Mouse (Mus musculus): ENCODE results near the gene Abcf1. TPM values are rescaled to one million over a fixed set of nuclear protein-coding genes. Genes with fewer than 3 reads are reported as not detected.

Gene Abcf1
- polyA plus RNA-seq, 1 experiment = 122 TPM

- H3K27ac ChIP-seq (ENCODE audit: control insufficient read depth, insufficient read depth, low read depth, low read length) = no peak overlapping the region
- no peaks in the 10 kb centered on the region for H3K36me3 ChIP-seq (ENCODE audit: control insufficient read depth, insufficient read depth, low read length)
- H3K4me3 ChIP-seq (ENCODE audit: control insufficient read depth, low read depth, low read length) = peak overlapping the region; percentile 69
- no peaks in the 10 kb centered on the region; the same call in none of the 2 replicates for H3K4me1 ChIP-seq (ENCODE audit: control insufficient read depth, insufficient read depth, low read length)
- no peaks in the 10 kb centered on the region for H3K27me3 ChIP-seq (ENCODE audit: control insufficient read depth, insufficient read depth, low read length)
- no peak for TF ChIP-seq CTCF (IDR thresholded peaks at IDR 0.05; ENCODE audit: control insufficient read depth, insufficient read depth, insufficient replicate concordance, low read depth, low read length)
- TF ChIP-seq POLR2A (IDR thresholded peaks at IDR 0.05; ENCODE audit: control insufficient read depth, low read depth, low read length) = no peak
Measured at GRCm38 (mm10) chr17:35994879-35995240, 25.3 kb upstream of the Abcf1 start.

- TF ChIP-seq POLR2A (IDR thresholded peaks at IDR 0.05; ENCODE audit: control insufficient read depth, low read depth, low read length) (peak; percentile 69), CTCF (IDR thresholded peaks at IDR 0.05; ENCODE audit: control insufficient read depth, insufficient read depth, insufficient replicate concordance, low read depth, low read length) (no peak)
- peak overlapping the region; percentile 69 for H3K4me3 ChIP-seq (ENCODE audit: control insufficient read depth, low read depth, low read length)
- no peak overlapping the region; the same call in 1 of the 2 replicates for H3K27ac ChIP-seq (ENCODE audit: control insufficient read depth, insufficient read depth, low read depth, low read length)
- H3K36me3 ChIP-seq (ENCODE audit: control insufficient read depth, insufficient read depth, low read length) = no peaks in the 10 kb centered on the region
- H3K27me3 ChIP-seq (ENCODE audit: control insufficient read depth, insufficient read depth, low read length) = no peaks in the 10 kb centered on the region
- H3K4me1 ChIP-seq (ENCODE audit: control insufficient read depth, insufficient read depth, low read length) = no peaks in the 10 kb centered on the region; the same call in none of the 2 replicates
Measured at GRCm38 (mm10) chr17:35994175-35994878, 24.8 kb upstream of the Abcf1 start.

GRCm38 (mm10) chr17:35993675-35994074 lies 24.1 kb upstream of the Abcf1 start:
- Histone ChIP-seq H3K4me3 (ENCODE audit: control insufficient read depth, low read depth, low read length) (peak overlapping the region; percentile 19; the same call in 1 of the 2 replicates), H3K27me3 (ENCODE audit: control insufficient read depth, insufficient read depth, low read length) (no peaks in the 10 kb centered on the region), H3K4me1 (ENCODE audit: control insufficient read depth, insufficient read depth, low read length) (no peaks in the 10 kb centered on the region; the same call in none of the 2 replicates), H3K36me3 (ENCODE audit: control insufficient read depth, insufficient read depth, low read length) (no peaks in the 10 kb centered on the region), H3K27ac (ENCODE audit: control insufficient read depth, insufficient read depth, low read depth, low read length) (no peak overlapping the region)
- TF ChIP-seq CTCF (IDR thresholded peaks at IDR 0.05; ENCODE audit: control insufficient read depth, insufficient read depth, insufficient replicate concordance, low read depth, low read length) (peak; percentile 100), POLR2A (IDR thresholded peaks at IDR 0.05; ENCODE audit: control insufficient read depth, low read depth, low read length) (no peak)

- no peak for TF ChIP-seq POLR2A (IDR thresholded peaks at IDR 0.05; ENCODE audit: control insufficient read depth, low read depth, low read length)
- TF ChIP-seq CTCF (IDR thresholded peaks at IDR 0.05; ENCODE audit: control insufficient read depth, insufficient read depth, insufficient replicate concordance, low read depth, low read length) = no peak
- Histone ChIP-seq H3K4me3 (ENCODE audit: control insufficient read depth, low read depth, low read length) (no peak overlapping the region), H3K27me3 (ENCODE audit: control insufficient read depth, insufficient read depth, low read length) (no peaks in the 10 kb centered on the region), H3K27ac (ENCODE audit: control insufficient read depth, insufficient read depth, low read depth, low read length) (no peak overlapping the region), H3K4me1 (ENCODE audit: control insufficient read depth, insufficient read depth, low read length) (no peaks in the 10 kb centered on the region), H3K36me3 (ENCODE audit: control insufficient read depth, insufficient read depth, low read length) (peaks cover 2% of the 10 kb centered on the region; the same call in 1 of the 2 replicates)
Measured at GRCm38 (mm10) chr17:35991781-35992180, 22.2 kb upstream of the Abcf1 start.

- no peak for TF ChIP-seq CTCF (IDR thresholded peaks at IDR 0.05; ENCODE audit: control insufficient read depth, insufficient read depth, insufficient replicate concordance, low read depth, low read length)
- no peak for TF ChIP-seq POLR2A (IDR thresholded peaks at IDR 0.05; ENCODE audit: control insufficient read depth, low read depth, low read length)
- Histone ChIP-seq H3K27me3 (ENCODE audit: control insufficient read depth, insufficient read depth, low read length) (no peaks in the 10 kb centered on the region), H3K27ac (ENCODE audit: control insufficient read depth, insufficient read depth, low read depth, low read length) (no peak overlapping the region), H3K4me3 (ENCODE audit: control insufficient read depth, low read depth, low read length) (no peak overlapping the region), H3K36me3 (ENCODE audit: control insufficient read depth, insufficient read depth, low read length) (peaks cover 14% of the 10 kb centered on the region), H3K4me1 (ENCODE audit: control insufficient read depth, insufficient read depth, low read length) (peaks cover 8% of the 10 kb centered on the region)
Measured at GRCm38 (mm10) chr17:35981776-35982175, 12.2 kb upstream of the Abcf1 start.

GRCm38 (mm10) chr17:35980363-35980754 lies 10.8 kb upstream of the Abcf1 start:
- H3K27ac ChIP-seq (ENCODE audit: control insufficient read depth, insufficient read depth, low read depth, low read length) = peak overlapping the region; percentile 90
- no peaks in the 10 kb centered on the region for H3K27me3 ChIP-seq (ENCODE audit: control insufficient read depth, insufficient read depth, low read length)
- H3K4me3 ChIP-seq (ENCODE audit: control insufficient read depth, low read depth, low read length) = peak overlapping the region; percentile 95
- peaks cover 8% of the 10 kb centered on the region for H3K4me1 ChIP-seq (ENCODE audit: control insufficient read depth, insufficient read depth, low read length)
- TF ChIP-seq POLR2A (IDR thresholded peaks at IDR 0.05; ENCODE audit: control insufficient read depth, low read depth, low read length) = no peak; the same call in 1 of the 2 replicates
- no peak for TF ChIP-seq CTCF (IDR thresholded peaks at IDR 0.05; ENCODE audit: control insufficient read depth, insufficient read depth, insufficient replicate concordance, low read depth, low read length)
- peaks cover 14% of the 10 kb centered on the region for H3K36me3 ChIP-seq (ENCODE audit: control insufficient read depth, insufficient read depth, low read length)

GRCm38 (mm10) chr17:35979401-35980362 lies 10.1 kb upstream of the Abcf1 start, which contains the start of the genes Gnl1 and Prr3:
Gene Gnl1 (plus strand): TSS chr17:35979851.
Gene Prr3 (minus strand): TSS chr17:35980236.
- peak within 1 kb of the TSS; percentile 92 for H3K27ac ChIP-seq (ENCODE audit: control insufficient read depth, insufficient read depth, low read depth, low read length)
- H3K36me3 ChIP-seq (ENCODE audit: control insufficient read depth, insufficient read depth, low read length) = peaks cover 11% of the 10 kb centered on the region
- peaks cover 8% of the 10 kb centered on the region for H3K4me1 ChIP-seq (ENCODE audit: control insufficient read depth, insufficient read depth, low read length)
- H3K27me3 ChIP-seq (ENCODE audit: control insufficient read depth, insufficient read depth, low read length) = no peaks in the 10 kb centered on the region
- peak within 1 kb of the TSS; percentile 95 for H3K4me3 ChIP-seq (ENCODE audit: control insufficient read depth, low read depth, low read length)
- TF ChIP-seq POLR2A (IDR thresholded peaks at IDR 0.05; ENCODE audit: control insufficient read depth, low read depth, low read length) (peak; percentile 20), CTCF (IDR thresholded peaks at IDR 0.05; ENCODE audit: control insufficient read depth, insufficient read depth, insufficient replicate concordance, low read depth, low read length) (0 out of 2 replicates have a peak, but pooled peaks have one; percentile 6)
